ENCODE assay signal across 19 mouse cellular contexts in genomic region chr3:34314393-34314792, GRCm38 (mm10).
DNase-seq lines count a peak whose midpoint lies in the region; ATAC-seq and TF ChIP-seq lines count a peak whose summit lies in the region.
"Had no signal": no experiment of that assay in that cellular context is flagged by ENCODE, and none has a peak within 500 bp of the region (broad histone marks: within the 10 kb centered on the region; RNA-seq: fewer than 3 reads in every experiment).

No protein-coding gene starts in this region.

- 0 out of 2 replicates have a peak overlapping the region, but pooled peaks have one; percentile 32 for H3K27ac ChIP-seq in forebrain, embryonic 13.5 days
- no peak overlapping the region for H3K27ac ChIP-seq in forebrain, embryonic 10.5 days
- no peak overlapping the region for H3K27ac ChIP-seq in midbrain, embryonic 12.5 days (replicated peaks)
- no peak overlapping the region for H3K27ac ChIP-seq in midbrain, postnatal 0 days (ENCODE audit: low read depth, low read length)
- H3K27ac ChIP-seq in forebrain, embryonic 16.5 days (ENCODE audit: low read length): 0 out of 2 replicates have a peak overlapping the region, but pooled peaks have one; percentile 4
- H3K27ac ChIP-seq: embryonic facial prominence, embryonic 10.5 days; gastrocnemius, adult 2 months; heart, embryonic 13.5 days; hindbrain, embryonic 12.5 days had no signal

- H3K9me3 ChIP-seq in forebrain, embryonic 13.5 days (replicated peaks): no peaks in the 10 kb centered on the region
- no peaks in the 10 kb centered on the region for H3K9me3 ChIP-seq in forebrain, embryonic 10.5 days
- H3K9me3 ChIP-seq in midbrain, embryonic 12.5 days: no peaks in the 10 kb centered on the region
- H3K9me3 ChIP-seq in midbrain, postnatal 0 days (ENCODE audit: low read length): no peaks in the 10 kb centered on the region
- no peaks in the 10 kb centered on the region for H3K9me3 ChIP-seq in forebrain, embryonic 16.5 days (ENCODE audit: control insufficient read depth, low read length)
- H3K9me3 ChIP-seq: embryonic facial prominence, embryonic 10.5 days; heart, embryonic 13.5 days; hindbrain, embryonic 12.5 days had no signal

- no peak overlapping the region for H3K9ac ChIP-seq in forebrain, embryonic 13.5 days
- H3K9ac ChIP-seq in midbrain, embryonic 12.5 days (replicated peaks): no peak overlapping the region
- no peak overlapping the region for H3K9ac ChIP-seq in midbrain, postnatal 0 days (replicated peaks; ENCODE audit: low read length, poor library complexity, severe bottlenecking)
- no peak overlapping the region for H3K9ac ChIP-seq in forebrain, embryonic 16.5 days (replicated peaks; ENCODE audit: low read depth, low read length)
- H3K9ac ChIP-seq: heart, embryonic 13.5 days; hindbrain, embryonic 12.5 days had no signal

- TF ChIP-seq CTCF in midbrain, postnatal 0 days (IDR thresholded peaks at IDR 0.05): no peak

- peaks cover 48% of the 10 kb centered on the region for H3K4me1 ChIP-seq in forebrain, embryonic 13.5 days
- H3K4me1 ChIP-seq in forebrain, embryonic 10.5 days: peaks cover 49% of the 10 kb centered on the region
- H3K4me1 ChIP-seq in midbrain, embryonic 12.5 days: peaks cover 33% of the 10 kb centered on the region
- peaks cover 4% of the 10 kb centered on the region; the same call in 1 of the 2 replicates for H3K4me1 ChIP-seq in midbrain, postnatal 0 days (ENCODE audit: insufficient read depth, low read length)
- peaks cover 29% of the 10 kb centered on the region for H3K4me1 ChIP-seq in forebrain, embryonic 16.5 days (replicated peaks; ENCODE audit: control insufficient read depth, insufficient read depth, low read length)
- H3K4me1 ChIP-seq: heart, embryonic 13.5 days had no signal

- peaks cover 10% of the 10 kb centered on the region for H3K27me3 ChIP-seq in forebrain, embryonic 13.5 days
- peaks cover 18% of the 10 kb centered on the region; the same call in 1 of the 2 replicates for H3K27me3 ChIP-seq in forebrain, embryonic 10.5 days (ENCODE audit: poor library complexity, severe bottlenecking)
- peaks cover 20% of the 10 kb centered on the region for H3K27me3 ChIP-seq in midbrain, embryonic 12.5 days
- H3K27me3 ChIP-seq in midbrain, postnatal 0 days (ENCODE audit: insufficient read depth, low read length): no peaks in the 10 kb centered on the region
- H3K27me3 ChIP-seq in forebrain, embryonic 16.5 days (replicated peaks; ENCODE audit: control insufficient read depth, insufficient read depth, low read length): no peaks in the 10 kb centered on the region
- H3K27me3 ChIP-seq: heart, embryonic 13.5 days; hindbrain, embryonic 12.5 days had no signal

- peak; percentile 37; the same call in 1 of the 2 replicates for ATAC-seq in forebrain, embryonic 13.5 days
- ATAC-seq in midbrain, embryonic 12.5 days (ENCODE audit: low FRiP score, low read depth): no peak
- ATAC-seq in midbrain, postnatal 0 days (ENCODE audit: low FRiP score): no peak
- ATAC-seq in forebrain, embryonic 16.5 days: 0 out of 2 replicates have a peak, but pooled peaks have one; percentile 11
- ATAC-seq: activated CD4-positive, CD25-positive, alpha-beta regulatory T cell, adult 4 months; intestine, embryonic 16.5 days; Patski had no signal

- WGBS in forebrain, embryonic 13.5 days: 9% methylated on average over 11 of the region's 11 CpGs
- 38% methylated on average over 11 of the region's 11 CpGs for WGBS in forebrain, embryonic 10.5 days
- 32% methylated on average over 11 of the region's 11 CpGs for WGBS in midbrain, embryonic 12.5 days
- WGBS in midbrain, postnatal 0 days: 41% methylated on average over 11 of the region's 11 CpGs
- 18% methylated on average over 11 of the region's 11 CpGs for WGBS in forebrain, embryonic 16.5 days

- no peaks in the 10 kb centered on the region for H3K36me3 ChIP-seq in forebrain, embryonic 13.5 days (ENCODE audit: poor library complexity, severe bottlenecking)
- H3K36me3 ChIP-seq in forebrain, embryonic 10.5 days (replicated peaks): no peaks in the 10 kb centered on the region
- H3K36me3 ChIP-seq in midbrain, embryonic 12.5 days: no peaks in the 10 kb centered on the region
- no peaks in the 10 kb centered on the region for H3K36me3 ChIP-seq in midbrain, postnatal 0 days (ENCODE audit: insufficient read depth, low read length)
- H3K36me3 ChIP-seq in forebrain, embryonic 16.5 days (ENCODE audit: control insufficient read depth, insufficient read depth): no peaks in the 10 kb centered on the region
- H3K36me3 ChIP-seq: embryonic facial prominence, embryonic 10.5 days; heart, embryonic 13.5 days; hindbrain, embryonic 12.5 days had no signal

- H3K4me2 ChIP-seq in forebrain, embryonic 13.5 days: peak overlapping the region; percentile 44
- H3K4me2 ChIP-seq in midbrain, embryonic 12.5 days (replicated peaks): peak overlapping the region; percentile 11; the same call in 1 of the 2 replicates
- no peak overlapping the region for H3K4me2 ChIP-seq in midbrain, postnatal 0 days (ENCODE audit: low read depth, low read length, poor library complexity, severe bottlenecking)
- peak overlapping the region; percentile 17 for H3K4me2 ChIP-seq in forebrain, embryonic 16.5 days (ENCODE audit: low read length)
- H3K4me2 ChIP-seq: heart, embryonic 13.5 days; hindbrain, embryonic 12.5 days had no signal

- no peak for DNase-seq in forebrain, embryonic 10.5 days (ENCODE audit: extremely low spot score, low spot score)
- DNase-seq in midbrain, postnatal 0 days (ENCODE audit: low spot score): no peak
- no peak for DNase-seq in lung, postnatal 25 days (ENCODE audit: low spot score)
- DNase-seq in frontal cortex, postnatal 25 days (ENCODE audit: low spot score in 2 of 2): no peak
- DNase-seq: adrenal gland, postnatal 14 days; cerebellum, adult 2 months; cerebellum, postnatal 10 days; gastrocnemius, adult 2 months; gastrocnemius, postnatal 25 days; heart, postnatal 36 days had no signal

- no peak overlapping the region for H3K4me3 ChIP-seq in forebrain, embryonic 13.5 days
- no peak overlapping the region for H3K4me3 ChIP-seq in forebrain, embryonic 10.5 days
- H3K4me3 ChIP-seq in midbrain, embryonic 12.5 days: no peak overlapping the region
- H3K4me3 ChIP-seq in midbrain, postnatal 0 days (ENCODE audit: low read depth, low read length): no peak overlapping the region
- no peak overlapping the region for H3K4me3 ChIP-seq in forebrain, embryonic 16.5 days (replicated peaks; ENCODE audit: low read length)
- H3K4me3 ChIP-seq: embryonic facial prominence, embryonic 10.5 days; gastrocnemius, adult 2 months; heart, embryonic 13.5 days; hindbrain, embryonic 12.5 days had no signal

Comparison
In these comparisons a context has a peak if more than half of its experiments do, and no peak if none do; other contexts are left out.
1. H3K27ac ChIP-seq: peak in forebrain, embryonic 13.5 days (single experiment) and forebrain, embryonic 16.5 days (single experiment); none in forebrain, embryonic 10.5 days (single experiment), midbrain, embryonic 12.5 days (single experiment) and midbrain, postnatal 0 days (single experiment).
2. ATAC-seq: peak in forebrain, embryonic 13.5 days (single experiment) and forebrain, embryonic 16.5 days (single experiment); none in midbrain, embryonic 12.5 days (single experiment) and midbrain, postnatal 0 days (single experiment).